Mouse (Mus musculus) heart, embryonic 10.5 days (tissue): ENCODE measurements at regions not wholly inside any gene's neighbourhood (a gene's known extent, or its start where the extent isn't known, plus 50 kb on each side); places are given as distances from the start of the nearest gene placed in this dataset.
A peak's percentile ranks its signal among the peaks of the same experiment; 100 is the strongest.

Source experiments
- DNase-seq: peaks from one replicate; pipeline ENCODE4 v3.0.0-alpha.2; 2017; ENCODE audit warnings: low spot score
- H3K27ac ChIP-seq: fragments of 300-500 bp; sonication (generic); 2 replicates; pipeline ENCODE4 v1.5.1; 2016; ENCODE audit warnings: mild to moderate bottlenecking
- H3K27me3 ChIP-seq: fragments of 300-500 bp; sonication (generic); 2 replicates; pipeline ENCODE4 v1.6.1; 2016; ENCODE audit warnings: mild to moderate bottlenecking; ENCODE audit not compliant: poor library complexity, insufficient read depth, severe bottlenecking
- H3K36me3 ChIP-seq: fragments of 300-500 bp; sonication (generic); 2 replicates; pipeline ENCODE4 v1.6.1; 2016; ENCODE audit warnings: mild to moderate bottlenecking, moderate library complexity
- H3K4me1 ChIP-seq: fragments of 300-500 bp; sonication (generic); 2 replicates; pipeline ENCODE4 v1.6.1; 2016; ENCODE audit warnings: mild to moderate bottlenecking
- H3K4me3 ChIP-seq: fragments of 300-500 bp; sonication (generic); 2 replicates; pipeline ENCODE4 v1.5.1; 2016; ENCODE audit warnings: mild to moderate bottlenecking, moderate library complexity
- H3K9me3 ChIP-seq: fragments of 300-500 bp; sonication (generic); 2 replicates; pipeline ENCODE4 v1.6.1; 2016; ENCODE audit warnings: mild to moderate bottlenecking, moderate library complexity
- WGBS: fragments of 180-500 bp; shearing (Covaris S2); methylation state at CpG from one replicate; pipeline ENCODE4 v1.1.7; 2016; 5-methylcytosine and 5-hydroxymethylcytosine counted together

- WGBS: 11% methylated on average over 11 of the region's 11 CpGs
- no peak for DNase-seq
- Histone ChIP-seq H3K9me3 (no peaks in the 10 kb centered on the region), H3K36me3 (no peaks in the 10 kb centered on the region), H3K4me3 (peak overlapping the region; percentile 37), H3K27me3 (peaks cover 12% of the 10 kb centered on the region), H3K27ac (peak overlapping the region; percentile 56; the same call in 1 of the 2 replicates), H3K4me1 (peaks cover 44% of the 10 kb centered on the region)
These were observed 143.3 kb upstream of the Mvb12b start for GRCm38 (mm10) chr2:34031001-34031412.

- H3K36me3 ChIP-seq: no peaks in the 10 kb centered on the region
- H3K9me3 ChIP-seq: no peaks in the 10 kb centered on the region
- no peak overlapping the region for H3K4me3 ChIP-seq
- H3K27me3 ChIP-seq: peaks cover 8% of the 10 kb centered on the region
- H3K27ac ChIP-seq: peak overlapping the region; percentile 42; the same call in 1 of the 2 replicates
- WGBS: 21% methylated on average over 9 of the region's 9 CpGs
- peaks cover 34% of the 10 kb centered on the region for H3K4me1 ChIP-seq
- DNase-seq: peak; percentile 81
These were observed 139.7 kb upstream of the Mvb12b start for GRCm38 (mm10) chr2:34027445-34027844.

GRCm38 (mm10) chr2:34026566-34027360 lies 139.0 kb upstream of the Mvb12b start:
- WGBS: 59% methylated on average over 16 of the region's 16 CpGs
- Histone ChIP-seq H3K9me3 (peaks cover 3% of the 10 kb centered on the region; the same call in 1 of the 2 replicates), H3K4me3 (no peak overlapping the region), H3K27ac (peak overlapping the region; percentile 42; the same call in 1 of the 2 replicates), H3K4me1 (peaks cover 31% of the 10 kb centered on the region), H3K27me3 (peaks cover 8% of the 10 kb centered on the region), H3K36me3 (no peaks in the 10 kb centered on the region)
- DNase-seq: no peak

- Histone ChIP-seq H3K4me3 (no peak overlapping the region), H3K9me3 (peaks cover 4% of the 10 kb centered on the region; the same call in 1 of the 2 replicates), H3K27me3 (peaks cover 8% of the 10 kb centered on the region), H3K4me1 (peaks cover 22% of the 10 kb centered on the region), H3K36me3 (no peaks in the 10 kb centered on the region), H3K27ac (no peak overlapping the region)
- no peak for DNase-seq
- 61% methylated on average over 10 of the region's 10 CpGs for WGBS
These were observed 138.1 kb upstream of the Mvb12b start for GRCm38 (mm10) chr2:34025715-34026360.

GRCm38 (mm10) chr2:34017142-34017453 lies 129.4 kb upstream of the Mvb12b start:
- Histone ChIP-seq H3K36me3 (no peaks in the 10 kb centered on the region), H3K9me3 (peaks cover 4% of the 10 kb centered on the region; the same call in 1 of the 2 replicates), H3K27me3 (peaks cover 5% of the 10 kb centered on the region), H3K4me1 (no peaks in the 10 kb centered on the region), H3K27ac (no peak overlapping the region), H3K4me3 (no peak overlapping the region)
- no peak for DNase-seq
- 66% methylated on average over 5 of the region's 5 CpGs for WGBS

- WGBS: 50% methylated on average over 20 of the region's 20 CpGs
- no peak for DNase-seq
- Histone ChIP-seq H3K27ac (no peak overlapping the region), H3K36me3 (no peaks in the 10 kb centered on the region), H3K4me1 (no peaks in the 10 kb centered on the region), H3K27me3 (peaks cover 5% of the 10 kb centered on the region), H3K4me3 (no peak overlapping the region), H3K9me3 (no peaks in the 10 kb centered on the region)
These were observed 128.8 kb upstream of the Mvb12b start for GRCm38 (mm10) chr2:34016350-34017141.

GRCm38 (mm10) chr2:34015640-34015995 lies 127.9 kb upstream of the Mvb12b start:
- H3K27me3 ChIP-seq: peaks cover 5% of the 10 kb centered on the region
- H3K4me1 ChIP-seq: no peaks in the 10 kb centered on the region
- H3K36me3 ChIP-seq: no peaks in the 10 kb centered on the region
- no peak for DNase-seq
- WGBS: 81% methylated on average over 7 of the region's 7 CpGs
- no peaks in the 10 kb centered on the region for H3K9me3 ChIP-seq
- H3K4me3 ChIP-seq: no peak overlapping the region
- H3K27ac ChIP-seq: no peak overlapping the region

- no peaks in the 10 kb centered on the region for H3K36me3 ChIP-seq
- H3K27ac ChIP-seq: no peak overlapping the region
- 78% methylated on average over 8 of the region's 8 CpGs for WGBS
- H3K9me3 ChIP-seq: no peaks in the 10 kb centered on the region
- no peaks in the 10 kb centered on the region for H3K4me1 ChIP-seq
- no peak overlapping the region for H3K4me3 ChIP-seq
- DNase-seq: no peak
- peaks cover 5% of the 10 kb centered on the region for H3K27me3 ChIP-seq
These were observed 127.3 kb upstream of the Mvb12b start for GRCm38 (mm10) chr2:34014868-34015639.

GRCm38 (mm10) chr2:34010166-34010565 lies 122.4 kb upstream of the Mvb12b start:
- Histone ChIP-seq H3K4me3 (no peak overlapping the region), H3K36me3 (no peaks in the 10 kb centered on the region), H3K4me1 (no peaks in the 10 kb centered on the region), H3K27me3 (no peaks in the 10 kb centered on the region), H3K9me3 (no peaks in the 10 kb centered on the region), H3K27ac (no peak overlapping the region)
- DNase-seq: peak; percentile 54
- 57% methylated on average over 1 of the region's 1 CpGs for WGBS

- Histone ChIP-seq H3K27ac (no peak overlapping the region; the same call in 1 of the 2 replicates), H3K9me3 (no peaks in the 10 kb centered on the region), H3K36me3 (no peaks in the 10 kb centered on the region), H3K27me3 (no peaks in the 10 kb centered on the region), H3K4me3 (no peak overlapping the region), H3K4me1 (no peaks in the 10 kb centered on the region)
- 87% methylated on average over 7 of the region's 7 CpGs for WGBS
- peak; percentile 54 for DNase-seq
These were observed 120.2 kb upstream of the Mvb12b start for GRCm38 (mm10) chr2:34007916-34008315.

GRCm38 (mm10) chr2:33997106-33997505 lies 109.4 kb upstream of the Mvb12b start:
- DNase-seq: no peak
- Histone ChIP-seq H3K4me1 (no peaks in the 10 kb centered on the region), H3K9me3 (no peaks in the 10 kb centered on the region), H3K36me3 (no peaks in the 10 kb centered on the region), H3K27ac (no peak overlapping the region), H3K27me3 (no peaks in the 10 kb centered on the region), H3K4me3 (no peak overlapping the region)
- WGBS: 83% methylated on average over 7 of the region's 7 CpGs

- Histone ChIP-seq H3K36me3 (no peaks in the 10 kb centered on the region), H3K27ac (no peak overlapping the region), H3K4me3 (no peak overlapping the region), H3K9me3 (no peaks in the 10 kb centered on the region), H3K27me3 (no peaks in the 10 kb centered on the region), H3K4me1 (no peaks in the 10 kb centered on the region)
- DNase-seq: no peak
- WGBS: 86% methylated on average over 2 of the region's 2 CpGs
These were observed 108.6 kb upstream of the Mvb12b start for GRCm38 (mm10) chr2:33996331-33996730.
